Mouse (Mus musculus): ENCODE results near the gene Tmem104.

- TF ChIP-seq CTCF (IDR thresholded peaks at IDR 0.05; ENCODE audit: extremely low read depth, insufficient read length, insufficient replicate concordance, low read depth, low read length) (no peak), POLR2A (IDR thresholded peaks at IDR 0.05; ENCODE audit: low read depth, low read length) (no peak)
Observed at GRCm38 (mm10) chr11:115219263-115219662, 32.0 kb downstream of the Tmem104 start.
